Mouse (Mus musculus): ENCODE data around the gene Runx3.

Runx3 gene

GRCm38 (mm10) chr4:135115426-135116170 is 4.9 kb upstream of the Runx3 start:
- DNase-seq = no peak

DNA sequence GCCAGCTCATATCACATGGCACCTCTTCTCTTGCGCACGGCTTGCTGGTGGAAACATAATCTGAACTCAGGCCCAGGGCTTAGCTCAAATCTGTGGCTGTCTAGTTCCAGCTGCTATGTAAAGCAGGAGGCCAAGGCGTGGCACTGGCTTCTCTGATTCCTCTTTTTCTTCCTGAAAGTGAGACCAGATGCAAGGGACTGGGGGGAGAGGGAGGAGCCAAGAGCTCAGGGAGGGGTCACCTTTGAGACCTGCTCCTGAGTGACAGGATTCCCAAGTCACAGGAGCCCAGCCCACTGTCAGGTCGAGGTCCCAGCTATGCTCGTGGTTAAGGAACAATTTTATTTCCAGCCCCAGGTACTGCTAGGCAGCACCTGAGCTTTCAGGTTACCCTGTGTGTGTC is 4.1 kb upstream of the Runx3 start:
- DNase-seq = no peak

- no peak for DNase-seq
Measured at GRCm38 (mm10) chr4:135117846-135118245, 2.6 kb upstream of the Runx3 start.

GRCm38 (mm10) chr4:135118855-135119474 is 1.5 kb upstream of the Runx3 start:
- DNase-seq = no peak

DNA sequence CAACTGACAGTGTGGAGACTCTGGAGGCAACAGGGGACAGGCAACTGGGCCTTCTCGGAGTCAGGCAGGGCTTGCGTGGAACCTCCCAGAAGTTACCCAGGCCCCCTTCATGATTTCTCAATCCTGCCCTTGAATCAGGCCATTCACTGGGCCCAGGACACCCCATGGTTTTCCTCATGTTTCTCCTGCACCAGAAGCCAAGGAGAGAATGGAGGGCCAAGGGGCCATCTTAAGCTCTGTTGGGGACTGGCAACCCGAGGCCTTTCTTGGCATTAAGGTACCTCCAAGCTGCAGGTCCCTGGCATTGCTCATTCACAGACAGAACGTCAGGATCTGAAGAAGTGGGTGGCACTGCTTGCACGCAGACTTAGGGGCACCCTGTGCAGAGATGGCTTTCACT is 3.3 kb downstream of the Runx3 start:
- no peak for DNase-seq

GRCm38 (mm10) chr4:135124732-135125131 is 4.3 kb downstream of the Runx3 start:
- DNase-seq = no peak

DNA sequence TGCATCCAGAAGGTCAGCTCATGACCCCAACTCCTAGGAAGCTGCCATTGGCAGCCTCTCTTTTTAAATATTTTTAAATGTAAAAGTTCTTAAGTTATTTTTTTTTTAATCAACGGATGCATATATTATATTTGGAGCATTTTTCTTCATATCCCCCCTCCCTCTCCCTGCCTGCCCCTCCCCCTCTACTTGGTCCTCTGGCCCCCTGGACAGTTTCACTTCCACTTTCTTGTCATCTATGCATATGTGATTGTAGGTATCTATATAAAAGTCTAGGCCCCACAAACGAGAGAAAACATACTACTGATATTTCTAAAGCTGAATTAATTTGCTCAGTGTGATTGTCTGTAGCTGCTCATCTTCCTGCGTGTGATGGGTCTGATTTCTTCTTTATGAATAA is 4.7 kb downstream of the Runx3 start:
- DNase-seq = no peak

GRCm38 (mm10) chr4:135126385-135126784 is 5.9 kb downstream of the Runx3 start:
- DNase-seq = no peak

GRCm38 (mm10) chr4:135128841-135129520 is 8.5 kb downstream of the Runx3 start:
- DNase-seq = no peak

- no peak for DNase-seq
Measured at GRCm38 (mm10) chr4:135130156-135130555, 9.7 kb downstream of the Runx3 start.

DNA sequence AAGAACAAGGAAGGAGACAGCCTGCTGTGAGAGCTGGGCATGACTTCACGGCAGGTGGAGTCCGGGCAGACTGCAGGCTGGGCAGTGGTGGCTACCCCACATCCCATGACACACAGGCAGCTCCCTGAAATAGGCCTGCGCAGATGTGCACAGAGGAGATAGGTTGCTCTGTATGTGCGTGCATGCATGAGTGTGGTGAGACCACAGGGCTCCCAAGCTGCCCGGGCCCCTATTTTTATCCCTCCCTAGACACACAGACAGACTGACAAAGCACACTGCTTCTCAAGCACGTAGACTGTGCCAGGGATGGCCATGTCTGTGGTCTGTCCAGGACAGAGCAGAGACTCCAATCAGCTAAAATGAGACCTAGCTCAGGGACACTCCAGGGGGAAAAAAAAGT is 10.7 kb downstream of the Runx3 start:
- no peak for DNase-seq

GRCm38 (mm10) chr4:135132797-135133196 is 12.3 kb downstream of the Runx3 start:
- DNase-seq = no peak

GRCm38 (mm10) chr4:135133711-135134110 is 13.3 kb downstream of the Runx3 start:
- no peak for DNase-seq

DNA sequence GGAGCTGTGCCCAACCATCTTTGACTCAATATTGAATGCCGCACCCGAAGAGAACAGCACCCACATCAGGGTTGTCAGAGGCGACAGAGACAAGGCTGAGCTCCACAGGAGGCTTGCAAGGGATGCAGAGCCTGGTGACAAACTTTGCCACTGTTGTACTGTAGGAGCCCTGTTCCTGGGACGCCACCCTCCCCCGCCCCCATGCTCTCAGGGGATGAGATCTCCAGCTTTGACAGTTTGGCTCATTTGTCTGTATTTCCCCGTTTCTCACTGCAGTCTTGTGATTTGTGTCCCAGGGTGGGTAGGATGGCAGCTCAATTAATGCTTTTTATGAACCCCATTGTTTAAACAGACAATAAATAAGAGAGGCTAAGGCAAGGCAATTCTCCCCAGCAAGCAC is 14.9 kb downstream of the Runx3 start:
- DNase-seq = no peak

- DNase-seq = no peak
Measured at GRCm38 (mm10) chr4:135136202-135136601, 15.8 kb downstream of the Runx3 start.

DNA sequence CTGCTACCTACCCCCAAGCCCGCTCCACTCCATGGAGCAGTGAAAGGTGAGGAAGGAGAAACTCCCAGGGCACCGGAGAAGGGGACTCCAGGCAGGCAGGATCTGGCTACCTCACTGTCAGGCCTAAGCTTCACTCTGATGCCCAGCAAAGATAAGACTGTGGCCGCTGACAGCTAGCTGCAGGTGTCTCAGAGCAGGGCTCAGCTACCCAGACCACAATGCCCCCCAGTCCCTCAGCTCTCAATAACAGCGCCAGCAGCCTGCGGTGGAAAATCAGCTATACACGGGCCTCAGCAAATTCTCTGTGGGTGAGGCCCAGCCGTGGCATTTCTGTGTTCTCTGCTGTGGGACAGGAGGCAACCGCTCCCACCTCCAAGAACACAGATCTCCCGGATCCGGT is 16.2 kb downstream of the Runx3 start:
- no peak for DNase-seq

- DNase-seq = no peak
Measured at GRCm38 (mm10) chr4:135140647-135141515, 20.4 kb downstream of the Runx3 start.

- DNase-seq = no peak
Measured at GRCm38 (mm10) chr4:135141720-135142119, 21.3 kb downstream of the Runx3 start.

GRCm38 (mm10) chr4:135146734-135147133 is 26.3 kb downstream of the Runx3 start:
- no peak for DNase-seq

DNA sequence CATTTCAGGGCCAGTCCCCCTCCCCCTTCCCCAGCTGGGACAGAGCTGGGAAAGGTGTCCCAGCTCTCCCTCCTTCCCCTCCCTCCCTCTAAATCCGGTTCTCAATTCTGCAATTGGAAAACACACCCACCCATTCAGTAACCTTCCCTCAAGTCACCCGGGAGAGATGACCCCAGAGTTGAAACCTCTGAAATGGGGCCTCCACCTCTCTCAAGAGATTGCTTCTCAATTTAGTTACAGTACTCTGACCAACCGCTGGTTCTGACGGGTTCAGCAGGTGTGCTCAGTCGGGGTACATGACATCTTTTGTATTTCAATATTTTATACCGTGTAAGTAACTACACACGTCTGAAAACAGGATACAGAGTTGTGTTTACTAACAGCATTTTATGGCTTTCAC is 28.2 kb downstream of the Runx3 start:
- DNase-seq = no peak

GRCm38 (mm10) chr4:135150031-135150801 is 29.8 kb downstream of the Runx3 start:
- peak; percentile 32 to 61 for DNase-seq

All from cerebellum, adult 18-20 months (tissue).